Mouse (Mus musculus): Measurements from ENCODE around the gene Mcm2.
A peak's percentile ranks its signal among the peaks of the same experiment; 100 is the strongest.

Mcm2 gene

GRCm38 (mm10) chr6:88847571-88847970 lies 51.0 kb downstream of the Mcm2 start:
- DNase-seq (ENCODE audit: low spot score in 2 of 2), result no peak

- no peak for DNase-seq (ENCODE audit: low spot score in 2 of 2)
Measured at GRCm38 (mm10) chr6:88844901-88845565, 53.5 kb downstream of the Mcm2 start.

- DNase-seq (ENCODE audit: low spot score in 2 of 2), result no peak
Measured at GRCm38 (mm10) chr6:88843781-88844725, 54.5 kb downstream of the Mcm2 start.

- no peak for DNase-seq (ENCODE audit: low spot score in 2 of 2)
Measured at GRCm38 (mm10) chr6:88843241-88843640, 55.3 kb downstream of the Mcm2 start.

GRCm38 (mm10) chr6:88842731-88843151 lies 55.8 kb downstream of the Mcm2 start:
- peak in 1 of 2 experiments; percentile 15 for DNase-seq (ENCODE audit: low spot score in 2 of 2)

GRCm38 (mm10) chr6:88841781-88842689 lies 56.5 kb downstream of the Mcm2 start, which contains the start of gene Abtb1:
TSS of gene Abtb1 (minus strand) at chr6:88841984.
- peak; percentile 100 for DNase-seq (ENCODE audit: low spot score in 2 of 2)

GRCm38 (mm10) chr6:88841514-88841780 lies 57.1 kb downstream of the Mcm2 start:
- DNase-seq (ENCODE audit: low spot score in 2 of 2), result no peak

GRCm38 (mm10) chr6:88840791-88841513 lies 57.6 kb downstream of the Mcm2 start:
- no peak for DNase-seq (ENCODE audit: low spot score in 2 of 2)

GRCm38 (mm10) chr6:88840211-88840610 lies 58.4 kb downstream of the Mcm2 start:
- no peak for DNase-seq (ENCODE audit: low spot score in 2 of 2)

- no peak for DNase-seq (ENCODE audit: low spot score in 2 of 2)
Measured at GRCm38 (mm10) chr6:88839135-88839970, 59.2 kb downstream of the Mcm2 start.

GRCm38 (mm10) chr6:88838613-88839012 lies 60.0 kb downstream of the Mcm2 start:
- no peak for DNase-seq (ENCODE audit: low spot score in 2 of 2)

- no peak for DNase-seq (ENCODE audit: low spot score in 2 of 2)
Measured at GRCm38 (mm10) chr6:88837999-88838398, 60.6 kb downstream of the Mcm2 start.

- no peak for DNase-seq (ENCODE audit: low spot score in 2 of 2)
Measured at GRCm38 (mm10) chr6:88836178-88836819, 62.3 kb downstream of the Mcm2 start.

- peak; percentile 23 to 70 for DNase-seq (ENCODE audit: low spot score in 2 of 2)
Measured at GRCm38 (mm10) chr6:88835047-88835446, 63.5 kb downstream of the Mcm2 start.
